Mouse (Mus musculus): ENCODE results near the gene Dlg2. TPM values are rescaled to one million over a fixed set of nuclear protein-coding genes. Genes with fewer than 3 reads are reported as not detected.

Dlg2 gene
- polyA plus RNA-seq, 1 experiment from 2014 or later, result 5.1 TPM

DNA sequence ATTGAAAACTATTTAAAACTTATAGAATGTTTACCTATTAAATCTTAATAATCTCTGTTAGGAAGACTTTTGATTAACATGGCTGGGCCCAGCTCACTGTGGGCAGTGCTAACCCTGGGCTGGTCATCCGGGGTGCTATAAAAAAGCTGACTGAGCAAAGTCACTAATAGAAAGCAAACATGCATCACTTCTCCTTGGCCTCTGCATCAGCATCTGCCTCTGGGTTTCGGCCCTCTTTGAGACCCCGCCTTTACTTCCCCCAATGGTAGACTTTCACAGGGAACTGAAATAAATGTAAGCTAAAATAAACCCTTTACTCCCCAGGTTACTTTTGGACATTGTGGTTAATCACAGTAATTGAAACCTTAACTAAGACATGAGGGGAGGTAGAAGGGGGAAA is 1264.3 kb downstream of the Dlg2 start:
- WGBS, result 68% methylated on average over 3 of the region's 3 CpGs

DNA sequence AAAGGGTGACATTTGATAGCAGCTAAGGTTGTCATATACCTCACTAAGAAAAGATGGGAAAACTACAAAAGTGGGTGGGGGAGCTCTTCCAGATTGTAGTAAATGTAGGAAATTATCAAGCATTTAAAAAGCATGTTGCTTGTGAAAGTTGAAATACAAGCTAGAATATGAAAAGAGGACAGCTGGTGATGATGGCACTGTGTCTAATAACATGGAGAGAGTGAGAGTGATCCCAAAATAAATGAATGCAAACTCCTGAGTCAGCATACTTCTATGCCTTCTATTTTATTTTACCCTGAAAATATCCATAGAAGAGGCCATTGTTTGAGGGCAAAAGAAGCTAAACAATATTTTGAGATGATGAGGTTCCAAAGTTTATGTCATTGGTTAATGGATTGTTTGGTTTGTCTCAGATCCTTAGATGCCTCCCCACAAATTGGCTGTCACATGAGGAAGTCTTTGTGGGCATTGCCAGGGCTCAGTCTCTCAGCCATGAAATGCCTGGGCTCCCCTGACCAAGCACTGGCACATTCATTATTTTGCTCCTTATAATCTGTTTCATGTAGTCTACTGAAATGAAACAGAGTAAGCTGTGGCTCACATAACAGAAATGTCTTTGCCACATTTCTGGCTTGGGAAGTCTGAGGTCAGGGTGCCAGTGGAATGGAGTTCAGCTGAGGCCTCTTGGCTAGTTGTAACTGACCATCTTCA is 1276.8 kb downstream of the Dlg2 start:
- Histone ChIP-seq H3K4me3 (ENCODE audit: low read depth, low read length) (no peak overlapping the region), H3K9me3 (ENCODE audit: control insufficient read depth, low read depth, low read length) (no peaks in the 10 kb centered on the region), H3K27me3 (ENCODE audit: control insufficient read depth, insufficient read depth, low read length) (no peaks in the 10 kb centered on the region), H3K27ac (ENCODE audit: low read length) (no peak overlapping the region), H3K36me3 (ENCODE audit: control insufficient read depth, insufficient read depth, low read length) (no peaks in the 10 kb centered on the region), H3K9ac (replicated peaks; ENCODE audit: low read depth, low read length) (no peak overlapping the region), H3K4me1 (ENCODE audit: control insufficient read depth, insufficient read depth, low read length) (no peaks in the 10 kb centered on the region), H3K4me2 (replicated peaks; ENCODE audit: low read depth, low read length) (no peak overlapping the region)
- no peak for ATAC-seq (ENCODE audit: insufficient number of reproducible peaks, insufficient read depth, low FRiP score, low read depth)

More for the DNA sequence above, 1264.3 kb downstream of the Dlg2 start:
- Histone ChIP-seq H3K4me2 (replicated peaks; ENCODE audit: low read depth, low read length) (no peak overlapping the region), H3K9me3 (ENCODE audit: control insufficient read depth, low read depth, low read length) (no peaks in the 10 kb centered on the region), H3K9ac (replicated peaks; ENCODE audit: low read depth, low read length) (no peak overlapping the region), H3K36me3 (ENCODE audit: control insufficient read depth, insufficient read depth, low read length) (no peaks in the 10 kb centered on the region), H3K27ac (ENCODE audit: low read length) (no peak overlapping the region), H3K27me3 (ENCODE audit: control insufficient read depth, insufficient read depth, low read length) (no peaks in the 10 kb centered on the region), H3K4me1 (ENCODE audit: control insufficient read depth, insufficient read depth, low read length) (no peaks in the 10 kb centered on the region), H3K4me3 (ENCODE audit: low read depth, low read length) (no peak overlapping the region)
- no peak for ATAC-seq (ENCODE audit: insufficient number of reproducible peaks, insufficient read depth, low FRiP score, low read depth)

DNA sequence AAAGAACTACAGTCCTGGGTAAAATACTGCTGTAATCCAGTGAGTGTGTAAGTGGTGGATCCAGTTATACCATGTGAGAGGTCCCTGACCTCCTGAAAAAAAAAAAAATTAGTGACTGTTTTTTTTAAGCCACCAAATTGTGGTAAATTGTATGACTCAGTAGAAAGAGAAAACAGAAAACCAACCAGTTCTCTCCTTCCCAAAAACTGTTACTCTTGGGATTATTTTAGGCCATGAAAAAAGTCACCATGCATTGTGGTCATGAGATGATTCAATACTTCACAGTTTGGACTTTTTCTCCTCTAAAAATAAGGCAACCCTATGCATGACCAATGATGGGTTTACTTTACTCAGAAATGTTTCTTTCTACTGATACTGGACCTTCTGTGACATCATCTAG is 1291.2 kb downstream of the Dlg2 start:
- ATAC-seq (ENCODE audit: insufficient number of reproducible peaks, insufficient read depth, low FRiP score, low read depth), result no peak
- Histone ChIP-seq H3K4me3 (ENCODE audit: low read depth, low read length) (no peak overlapping the region), H3K27me3 (ENCODE audit: control insufficient read depth, insufficient read depth, low read length) (no peaks in the 10 kb centered on the region)

DNA sequence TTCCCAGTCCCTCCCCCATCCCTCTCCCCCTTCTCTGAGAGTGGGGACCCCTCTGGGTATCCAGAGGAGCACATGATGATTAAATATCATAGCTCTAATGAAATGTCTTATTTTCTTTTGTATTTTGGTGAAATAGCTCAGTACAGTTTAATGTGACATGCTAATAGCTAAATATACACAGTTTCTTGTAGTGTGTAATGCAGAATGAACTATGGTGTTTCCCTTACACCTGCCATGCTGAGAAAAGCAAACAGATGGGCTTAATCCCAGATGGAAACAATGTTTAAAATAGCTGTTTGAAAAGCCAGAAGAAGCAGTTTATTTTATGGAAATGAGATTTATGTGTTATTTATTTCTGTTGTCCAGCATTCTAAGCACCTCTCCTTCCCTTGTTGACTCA is 1302.2 kb downstream of the Dlg2 start:
- Histone ChIP-seq H3K27ac (ENCODE audit: low read length) (no peak overlapping the region), H3K4me3 (ENCODE audit: low read depth, low read length) (no peak overlapping the region), H3K9ac (replicated peaks; ENCODE audit: low read depth, low read length) (no peak overlapping the region), H3K4me1 (ENCODE audit: control insufficient read depth, insufficient read depth, low read length) (no peaks in the 10 kb centered on the region), H3K9me3 (ENCODE audit: control insufficient read depth, low read depth, low read length) (no peaks in the 10 kb centered on the region), H3K36me3 (ENCODE audit: control insufficient read depth, insufficient read depth, low read length) (no peaks in the 10 kb centered on the region), H3K27me3 (ENCODE audit: control insufficient read depth, insufficient read depth, low read length) (no peaks in the 10 kb centered on the region), H3K4me2 (replicated peaks; ENCODE audit: low read depth, low read length) (no peak overlapping the region)
- no peak for ATAC-seq (ENCODE audit: insufficient number of reproducible peaks, insufficient read depth, low FRiP score, low read depth)

More for the DNA sequence above, 1291.2 kb downstream of the Dlg2 start:
- Histone ChIP-seq H3K4me1 (ENCODE audit: control insufficient read depth, insufficient read depth, low read length) (no peaks in the 10 kb centered on the region), H3K36me3 (ENCODE audit: control insufficient read depth, insufficient read depth, low read length) (no peaks in the 10 kb centered on the region), H3K4me2 (replicated peaks; ENCODE audit: low read depth, low read length) (no peak overlapping the region), H3K9ac (replicated peaks; ENCODE audit: low read depth, low read length) (no peak overlapping the region), H3K9me3 (ENCODE audit: control insufficient read depth, low read depth, low read length) (no peaks in the 10 kb centered on the region), H3K27ac (ENCODE audit: low read length) (no peak overlapping the region)

DNA sequence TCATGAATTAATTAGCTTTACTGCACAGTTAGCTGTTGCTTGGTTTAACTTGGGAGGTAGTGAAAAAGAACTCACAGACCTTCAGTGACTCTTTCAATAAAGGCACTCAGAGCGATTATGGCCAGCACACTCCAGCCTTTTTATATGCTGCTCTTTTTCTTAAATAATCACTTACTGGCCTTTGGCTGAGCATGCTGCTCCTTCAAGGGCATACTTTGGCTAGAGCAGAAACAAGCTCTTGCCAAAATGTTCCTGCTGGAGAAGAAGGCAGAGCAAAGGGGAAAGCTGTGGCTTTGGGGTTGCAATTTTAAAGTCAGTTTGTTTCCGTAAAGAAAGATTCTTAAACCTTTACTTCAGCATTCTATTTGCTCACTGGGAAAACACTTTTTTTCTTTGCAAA is 1308.1 kb downstream of the Dlg2 start:
- Histone ChIP-seq H3K9ac (replicated peaks; ENCODE audit: low read depth, low read length) (no peak overlapping the region), H3K36me3 (ENCODE audit: control insufficient read depth, insufficient read depth, low read length) (no peaks in the 10 kb centered on the region), H3K27me3 (ENCODE audit: control insufficient read depth, insufficient read depth, low read length) (no peaks in the 10 kb centered on the region), H3K27ac (ENCODE audit: low read length) (no peak overlapping the region), H3K4me3 (ENCODE audit: low read depth, low read length) (no peak overlapping the region), H3K4me2 (replicated peaks; ENCODE audit: low read depth, low read length) (no peak overlapping the region), H3K4me1 (ENCODE audit: control insufficient read depth, insufficient read depth, low read length) (no peaks in the 10 kb centered on the region), H3K9me3 (ENCODE audit: control insufficient read depth, low read depth, low read length) (no peaks in the 10 kb centered on the region)
- ATAC-seq (ENCODE audit: insufficient number of reproducible peaks, insufficient read depth, low FRiP score, low read depth), result no peak
- 72% methylated on average over 2 of the region's 2 CpGs for WGBS

DNA sequence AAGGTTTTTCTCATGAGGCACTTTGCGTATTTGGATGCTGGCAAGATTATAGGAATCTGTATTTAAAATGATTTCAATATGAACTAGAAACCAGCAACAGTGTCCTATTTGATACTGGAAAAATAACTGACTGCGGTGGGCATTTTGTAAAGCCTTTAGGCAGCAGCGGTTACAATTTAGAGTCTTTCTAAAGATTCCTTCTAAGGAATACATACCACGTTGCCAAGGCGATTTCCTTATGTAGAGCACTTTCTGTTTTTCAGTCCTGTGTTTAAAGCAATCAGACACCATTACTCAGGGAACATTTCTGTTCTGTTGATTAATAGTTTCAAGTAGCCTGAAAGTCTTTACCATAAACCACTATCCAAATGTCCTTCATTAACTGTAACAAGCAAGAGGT is 1309.0 kb downstream of the Dlg2 start:
- Histone ChIP-seq H3K9ac (replicated peaks; ENCODE audit: low read depth, low read length) (no peak overlapping the region), H3K9me3 (ENCODE audit: control insufficient read depth, low read depth, low read length) (no peaks in the 10 kb centered on the region), H3K4me1 (ENCODE audit: control insufficient read depth, insufficient read depth, low read length) (no peaks in the 10 kb centered on the region), H3K36me3 (ENCODE audit: control insufficient read depth, insufficient read depth, low read length) (no peaks in the 10 kb centered on the region), H3K27ac (ENCODE audit: low read length) (no peak overlapping the region), H3K4me3 (ENCODE audit: low read depth, low read length) (no peak overlapping the region), H3K27me3 (ENCODE audit: control insufficient read depth, insufficient read depth, low read length) (no peaks in the 10 kb centered on the region), H3K4me2 (replicated peaks; ENCODE audit: low read depth, low read length) (no peak overlapping the region)
- no peak for ATAC-seq (ENCODE audit: insufficient number of reproducible peaks, insufficient read depth, low FRiP score, low read depth)
- WGBS, result 63% methylated on average over 5 of the region's 5 CpGs

DNA sequence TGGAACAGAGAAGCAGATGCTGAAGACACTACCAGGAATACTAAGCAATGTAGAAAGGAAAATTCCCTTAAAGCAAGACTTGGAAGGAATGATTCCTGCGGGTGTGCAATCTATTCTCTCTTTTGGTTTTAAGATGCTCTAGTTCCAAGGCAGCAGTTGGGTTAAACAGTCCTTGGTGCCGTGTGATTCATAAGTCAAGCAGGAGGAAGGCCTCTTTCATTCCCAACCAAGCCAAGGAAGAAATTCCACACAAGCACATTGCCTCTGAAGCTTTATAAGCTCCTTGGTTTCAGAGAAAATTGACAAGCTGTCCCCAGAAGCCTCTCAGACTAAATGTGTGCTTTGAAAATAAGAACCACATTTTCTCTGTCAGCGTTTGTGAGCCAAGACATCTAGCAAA is 1309.4 kb downstream of the Dlg2 start:
- H3K4me3 ChIP-seq (ENCODE audit: low read depth, low read length), result no peak overlapping the region
- H3K4me2 ChIP-seq (replicated peaks; ENCODE audit: low read depth, low read length), result no peak overlapping the region
- no peaks in the 10 kb centered on the region for H3K36me3 ChIP-seq (ENCODE audit: control insufficient read depth, insufficient read depth, low read length)
- 66% methylated on average over 3 of the region's 3 CpGs for WGBS
- H3K27ac ChIP-seq (ENCODE audit: low read length), result no peak overlapping the region
- H3K27me3 ChIP-seq (ENCODE audit: control insufficient read depth, insufficient read depth, low read length), result no peaks in the 10 kb centered on the region
- no peak for ATAC-seq (ENCODE audit: insufficient number of reproducible peaks, insufficient read depth, low FRiP score, low read depth)
- H3K9ac ChIP-seq (replicated peaks; ENCODE audit: low read depth, low read length), result no peak overlapping the region
- H3K4me1 ChIP-seq (ENCODE audit: control insufficient read depth, insufficient read depth, low read length), result no peaks in the 10 kb centered on the region
- no peaks in the 10 kb centered on the region for H3K9me3 ChIP-seq (ENCODE audit: control insufficient read depth, low read depth, low read length)

DNA sequence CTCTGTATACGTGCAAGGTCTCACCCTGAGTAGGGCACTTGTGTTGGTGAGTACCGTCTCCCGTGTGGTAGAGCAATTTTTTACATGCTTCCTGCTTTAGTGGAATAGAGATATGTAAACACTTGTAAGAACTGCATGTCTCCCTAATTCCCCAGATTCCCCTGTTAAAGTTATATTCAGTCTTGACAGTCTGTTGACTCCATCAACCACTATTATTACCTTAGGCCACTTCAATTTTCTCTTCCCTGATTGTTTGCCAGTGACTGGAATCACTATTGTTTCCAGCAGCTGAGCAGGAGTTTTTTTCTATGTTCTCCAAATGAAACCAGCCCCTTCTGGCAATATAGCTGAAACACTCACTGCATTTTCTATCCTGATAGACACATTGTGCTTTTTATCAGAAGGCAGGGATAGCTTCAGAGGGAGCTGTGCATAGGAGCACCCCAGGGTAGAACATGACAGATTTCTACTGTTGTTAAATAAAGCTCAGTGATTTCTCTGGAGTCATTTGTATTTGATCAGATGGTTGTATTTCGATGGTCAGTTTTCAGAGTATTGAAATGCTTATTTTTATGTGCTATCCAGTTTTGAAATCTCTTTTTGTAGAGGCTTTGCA is 1314.6 kb downstream of the Dlg2 start:
- WGBS, result 42% methylated on average over 4 of the region's 4 CpGs
- H3K4me1 ChIP-seq (ENCODE audit: control insufficient read depth, insufficient read depth, low read length), result no peaks in the 10 kb centered on the region
- no peaks in the 10 kb centered on the region for H3K27me3 ChIP-seq (ENCODE audit: control insufficient read depth, insufficient read depth, low read length)
- H3K9ac ChIP-seq (replicated peaks; ENCODE audit: low read depth, low read length), result no peak overlapping the region
- H3K27ac ChIP-seq (ENCODE audit: low read length), result no peak overlapping the region
- no peak for ATAC-seq (ENCODE audit: insufficient number of reproducible peaks, insufficient read depth, low FRiP score, low read depth)
- no peak overlapping the region for H3K4me3 ChIP-seq (ENCODE audit: low read depth, low read length)
- H3K9me3 ChIP-seq (ENCODE audit: control insufficient read depth, low read depth, low read length), result no peaks in the 10 kb centered on the region
- no peaks in the 10 kb centered on the region for H3K36me3 ChIP-seq (ENCODE audit: control insufficient read depth, insufficient read depth, low read length)
- no peak overlapping the region for H3K4me2 ChIP-seq (replicated peaks; ENCODE audit: low read depth, low read length)

DNA sequence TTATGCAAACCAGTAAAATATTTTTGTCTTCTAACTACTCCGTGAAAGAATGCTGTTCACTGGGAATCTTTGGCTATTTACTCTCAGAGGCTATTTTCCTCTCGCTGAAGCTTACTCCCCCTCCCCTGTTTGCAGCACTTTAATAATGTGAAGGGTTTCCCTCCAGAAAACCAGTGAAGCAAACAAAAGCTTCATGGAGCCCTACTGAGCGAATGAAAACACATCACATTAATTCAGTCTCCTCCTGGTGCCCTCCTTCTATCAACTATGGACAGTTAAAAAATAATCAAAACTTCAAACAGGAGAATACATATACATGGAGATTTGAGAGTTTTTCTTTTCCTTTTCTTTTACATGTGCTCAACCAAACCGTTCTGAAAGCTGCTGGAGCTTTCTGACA is 1330.2 kb downstream of the Dlg2 start:
- no peak for ATAC-seq (ENCODE audit: insufficient number of reproducible peaks, insufficient read depth, low FRiP score, low read depth)
- no peaks in the 10 kb centered on the region for H3K4me1 ChIP-seq (ENCODE audit: control insufficient read depth, insufficient read depth, low read length)
- H3K4me2 ChIP-seq (replicated peaks; ENCODE audit: low read depth, low read length), result no peak overlapping the region
- H3K9me3 ChIP-seq (ENCODE audit: control insufficient read depth, low read depth, low read length), result no peaks in the 10 kb centered on the region
- H3K36me3 ChIP-seq (ENCODE audit: control insufficient read depth, insufficient read depth, low read length), result no peaks in the 10 kb centered on the region
- no peak overlapping the region for H3K4me3 ChIP-seq (ENCODE audit: low read depth, low read length)
- H3K27ac ChIP-seq (ENCODE audit: low read length), result no peak overlapping the region
- 52% methylated on average over 4 of the region's 4 CpGs for WGBS
- no peaks in the 10 kb centered on the region for H3K27me3 ChIP-seq (ENCODE audit: control insufficient read depth, insufficient read depth, low read length)
- H3K9ac ChIP-seq (replicated peaks; ENCODE audit: low read depth, low read length), result no peak overlapping the region
